Mouse (Mus musculus): ENCODE data around the gene Mrps16.

- no peak for TF ChIP-seq GATA1 (IDR thresholded peaks at IDR 0.05; ENCODE audit: borderline replicate concordance, low read length)
- no peak for TF ChIP-seq FLI1 (IDR thresholded peaks at IDR 0.05; ENCODE audit: low read length)
These were observed 39.0 kb upstream of the Mrps16 start for GRCm38 (mm10) chr14:20432420-20432819.

Measured in megakaryocyte, embryonic 14.5 days (primary cell).